Mouse (Mus musculus) cortical plate, adult 2 months (tissue): ENCODE results near the gene Ldlrap1.

ENCODE experiments used
- CTCF ChIP-seq: fragments of 200-500 bp; IDR thresholded peaks from 2 replicates; pipeline ENCODE4 v1.5.1; 2011; ENCODE audit warnings: mild to moderate bottlenecking, control low read depth, low read length; ENCODE audit not compliant: insufficient read depth; ENCODE audit errors: extremely low read depth
- POLR2A ChIP-seq: fragments of 200-500 bp; IDR thresholded peaks from 2 replicates; pipeline ENCODE4 v1.6.1; 2011; ENCODE audit warnings: mild to moderate bottlenecking, low read length, control low read depth; ENCODE audit not compliant: insufficient read depth; ENCODE audit errors: extremely low read depth

GRCm38 (mm10) chr4:134705311-134705710 lies 62.5 kb downstream of the Ldlrap1 start:
- TF ChIP-seq CTCF (no peak), POLR2A (no peak)
